Mouse (Mus musculus): ENCODE measurements around the gene Sun2. TPM values are rescaled to one million over a fixed set of nuclear protein-coding genes. Genes with fewer than 3 reads are reported as not detected.

Gene Sun2
- polyA plus RNA-seq, 1 experiment = 72.1 TPM

GRCm38 (mm10) chr15:79755977-79756625 lies 13.8 kb upstream of the Sun2 start:
- no peak for DNase-seq (ENCODE audit: low read depth)

GRCm38 (mm10) chr15:79755176-79755575 lies 12.8 kb upstream of the Sun2 start:
- no peak for DNase-seq (ENCODE audit: low read depth)

- DNase-seq (ENCODE audit: low read depth) = no peak
Observed at GRCm38 (mm10) chr15:79753873-79754272, 11.5 kb upstream of the Sun2 start.

GRCm38 (mm10) chr15:79753420-79753752 lies 11.1 kb upstream of the Sun2 start:
- no peak for DNase-seq (ENCODE audit: low read depth)

GRCm38 (mm10) chr15:79752742-79753419 lies 10.5 kb upstream of the Sun2 start:
- DNase-seq (ENCODE audit: low read depth) = no peak

- DNase-seq (ENCODE audit: low read depth) = no peak
Observed at GRCm38 (mm10) chr15:79751772-79752171, 9.4 kb upstream of the Sun2 start.

- DNase-seq (ENCODE audit: low read depth) = no peak
Observed at GRCm38 (mm10) chr15:79750266-79750665, 7.9 kb upstream of the Sun2 start.

- DNase-seq (ENCODE audit: low read depth) = no peak
Observed at GRCm38 (mm10) chr15:79749162-79749561, 6.8 kb upstream of the Sun2 start.

GRCm38 (mm10) chr15:79747998-79748397 lies 5.7 kb upstream of the Sun2 start:
- DNase-seq (ENCODE audit: low read depth) = no peak

GRCm38 (mm10) chr15:79745883-79746282 lies 3.5 kb upstream of the Sun2 start:
- no peak for DNase-seq (ENCODE audit: low read depth)

- DNase-seq (ENCODE audit: low read depth) = no peak
Observed at GRCm38 (mm10) chr15:79745312-79745711, 3.0 kb upstream of the Sun2 start.

GRCm38 (mm10) chr15:79744742-79745141 lies 2.4 kb upstream of the Sun2 start:
- no peak for DNase-seq (ENCODE audit: low read depth)

- no peak for DNase-seq (ENCODE audit: low read depth)
Observed at GRCm38 (mm10) chr15:79744001-79744400, 1.7 kb upstream of the Sun2 start.

- DNase-seq (ENCODE audit: low read depth) = no peak
Observed at GRCm38 (mm10) chr15:79742706-79743023, 329 bp upstream of the Sun2 start.

GRCm38 (mm10) chr15:79741173-79741858 lies 1.0 kb downstream of the Sun2 start:
- DNase-seq (ENCODE audit: low read depth) = peak; percentile 93

- DNase-seq (ENCODE audit: low read depth) = no peak
Observed at GRCm38 (mm10) chr15:79740739-79741138, 1.6 kb downstream of the Sun2 start.

GRCm38 (mm10) chr15:79734311-79734710 lies 8.0 kb downstream of the Sun2 start:
- no peak for DNase-seq (ENCODE audit: low read depth)

GRCm38 (mm10) chr15:79733640-79734039 lies 8.7 kb downstream of the Sun2 start:
- DNase-seq (ENCODE audit: low read depth) = no peak

- no peak for DNase-seq (ENCODE audit: low read depth)
Observed at GRCm38 (mm10) chr15:79733192-79733591, 9.1 kb downstream of the Sun2 start.

GRCm38 (mm10) chr15:79731554-79731953 lies 10.8 kb downstream of the Sun2 start:
- DNase-seq (ENCODE audit: low read depth) = no peak

- DNase-seq (ENCODE audit: low read depth) = no peak
Observed at GRCm38 (mm10) chr15:79728731-79729388, 13.5 kb downstream of the Sun2 start.

GRCm38 (mm10) chr15:79728311-79728710 lies 14.0 kb downstream of the Sun2 start:
- DNase-seq (ENCODE audit: low read depth) = no peak

- no peak for DNase-seq (ENCODE audit: low read depth)
Observed at GRCm38 (mm10) chr15:79727840-79728239, 14.5 kb downstream of the Sun2 start.

Data from gonadal fat pad, adult 2 months (tissue).